Mouse (Mus musculus) neutrophil, adult 65 days (primary cell): Measurements from ENCODE around the gene St14. TPM values are rescaled to one million over a fixed set of nuclear protein-coding genes. Genes with fewer than 3 reads are reported as not detected.

Experiments
- total RNA-seq: library from RNA; stranded (reverse); gene quantifications from 2 replicates; pipeline ENCODE4 v1.2.4, GENCODE M21; 2023

Gene St14
- 1.5 and 1.9 TPM in 2 replicates for total RNA-seq

GRCm38 (mm10) chr9:31131205-31131968 lies at the start of gene St14:
Gene St14, minus strand, starts transcription at chr9:31131853.

Other genes starting within 250 kb of the St14 start
- gene Adamts15, start 209.4 kb downstream of the St14 start, total RNA-seq, result not detected in 2 replicates
- not detected in 2 replicates for gene Adamts8, start 189.3 kb downstream of the St14 start, total RNA-seq
- 23.6 and 24.5 TPM in 2 replicates for gene Zbtb44, start 101.2 kb downstream of the St14 start, total RNA-seq
- gene Aplp2, start 80.0 kb upstream of the St14 start, total RNA-seq, result 38.4 and 47.7 TPM in 2 replicates
- 10.5 and 13.5 TPM in 2 replicates for gene Prdm10, start 148.7 kb upstream of the St14 start, total RNA-seq